Mouse (Mus musculus) hindbrain, embryonic 16.5 days (tissue): ENCODE measurements at regions not wholly inside any gene's neighbourhood (a gene's known extent, or its start where the extent isn't known, plus 50 kb on each side); places are given as distances from the start of the nearest gene placed in this dataset.
"Not testable (repeated sequence)": the region's sequence is repeated elsewhere in the genome, so short reads cannot be mapped to it uniquely, and the experiment has no call there.

Experiments used
- ATAC-seq: fragments of 200-750 bp; cut with Nextera tagmentation; 2 replicates; pipeline ENCODE4 v1.8.0; 2017; ENCODE audit warnings: moderate TSS enrichment, moderate library complexity
- H3K27ac ChIP-seq: fragments of 300-500 bp; sonication (generic); 2 replicates; pipeline ENCODE4 v1.5.1; 2014; ENCODE audit warnings: low read depth, mild to moderate bottlenecking, control low read depth, low read length, moderate library complexity
- H3K27me3 ChIP-seq: fragments of 300-500 bp; sonication (generic); replicated peaks from 2 replicates; pipeline ENCODE4 v1.6.1; 2014; ENCODE audit warnings: low read length; ENCODE audit not compliant: control insufficient read depth, insufficient read depth
- H3K36me3 ChIP-seq: fragments of 300-500 bp; sonication (generic); 2 replicates; pipeline ENCODE4 v1.6.1; 2014; ENCODE audit warnings: mild to moderate bottlenecking, low read length, moderate library complexity, mixed read lengths; ENCODE audit not compliant: control insufficient read depth, insufficient read depth
- H3K4me1 ChIP-seq: fragments of 300-500 bp; sonication (generic); 2 replicates; pipeline ENCODE4 v1.6.1; 2014; ENCODE audit warnings: low read depth, low read length; ENCODE audit not compliant: control insufficient read depth, insufficient read depth
- H3K4me2 ChIP-seq: fragments of 300-500 bp; sonication (generic); 2 replicates; pipeline ENCODE4 v1.6.1; 2014; ENCODE audit warnings: mild to moderate bottlenecking, low read length, control low read depth, moderate library complexity
- H3K4me3 ChIP-seq: fragments of 300-500 bp; sonication (generic); 2 replicates; pipeline ENCODE4 v1.5.1; 2014; ENCODE audit warnings: mild to moderate bottlenecking, low read length, control low read depth, moderate library complexity
- H3K9ac ChIP-seq: fragments of 300-500 bp; sonication (generic); 2 replicates; pipeline ENCODE4 v1.6.1; 2014; ENCODE audit warnings: low read depth, mild to moderate bottlenecking, control low read depth, low read length, moderate library complexity
- H3K9me3 ChIP-seq: fragments of 300-500 bp; sonication (generic); 2 replicates; pipeline ENCODE4 v1.6.1; 2014; ENCODE audit warnings: mild to moderate bottlenecking, low read length, moderate library complexity; ENCODE audit not compliant: control insufficient read depth
- WGBS: fragments of 180-500 bp; shearing (Covaris S2); extraction: QIAGEN DNeasy Blood & Tissue Kit; methylation state at CpG from one replicate; pipeline ENCODE4 v1.1.7; 2014; 5-methylcytosine and 5-hydroxymethylcytosine counted together

DNA sequence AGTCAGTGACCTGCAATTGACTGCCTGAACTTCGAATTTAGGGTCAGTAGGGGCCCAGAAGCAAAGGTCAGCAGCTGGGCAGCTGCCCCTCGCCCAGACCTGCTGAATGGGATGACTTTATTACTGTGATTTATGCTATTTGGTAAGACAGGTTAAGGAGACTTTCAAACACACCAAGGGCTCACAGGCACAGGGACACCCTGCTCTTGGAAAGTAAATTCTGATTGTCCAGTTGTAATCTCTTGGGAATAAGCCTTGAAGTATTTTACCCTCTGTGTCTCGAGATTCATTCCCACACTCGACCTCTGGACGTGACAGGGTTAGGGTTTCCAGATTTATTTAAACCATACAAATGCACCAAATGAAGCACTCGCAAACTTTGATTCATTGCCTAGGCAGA is 672.4 kb upstream of the Nr2f1 start:
- no peak overlapping the region for H3K27ac ChIP-seq
- no peaks in the 10 kb centered on the region for H3K27me3 ChIP-seq
- H3K36me3 ChIP-seq = no peaks in the 10 kb centered on the region
- no peaks in the 10 kb centered on the region for H3K4me1 ChIP-seq
- ATAC-seq = no peak
- H3K4me3 ChIP-seq = no peak overlapping the region
- no peak overlapping the region for H3K9ac ChIP-seq
- H3K9me3 ChIP-seq = no peaks in the 10 kb centered on the region
- no peak overlapping the region for H3K4me2 ChIP-seq
- WGBS = 43% methylated on average over 6 of the region's 6 CpGs

DNA sequence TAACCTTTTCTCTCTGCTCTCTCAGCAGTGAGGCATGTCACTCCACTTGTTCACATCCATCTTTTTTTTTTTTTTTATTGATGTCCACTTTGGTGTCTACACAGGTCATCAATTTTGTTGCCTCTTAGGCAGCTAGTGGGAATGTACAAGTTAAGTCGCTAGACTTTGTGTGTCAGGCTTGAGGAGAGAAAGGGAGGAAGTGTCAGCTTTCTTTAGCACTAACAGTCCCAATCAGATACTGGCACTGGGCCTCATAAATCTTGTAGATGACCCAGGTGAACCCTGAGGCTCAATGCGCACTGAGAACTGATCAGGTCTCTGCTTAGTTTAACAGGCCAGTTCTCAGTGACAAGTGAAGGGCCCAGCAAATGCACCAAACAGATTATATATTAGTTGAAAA is 671.7 kb upstream of the Nr2f1 start:
- no peaks in the 10 kb centered on the region for H3K9me3 ChIP-seq
- H3K27ac ChIP-seq = no peak overlapping the region
- no peaks in the 10 kb centered on the region for H3K36me3 ChIP-seq
- H3K4me2 ChIP-seq = no peak overlapping the region
- H3K4me1 ChIP-seq = no peaks in the 10 kb centered on the region
- 49% methylated on average over 2 of the region's 2 CpGs for WGBS
- no peaks in the 10 kb centered on the region for H3K27me3 ChIP-seq
- no peak overlapping the region for H3K4me3 ChIP-seq
- no peak overlapping the region for H3K9ac ChIP-seq
- ATAC-seq = no peak

DNA sequence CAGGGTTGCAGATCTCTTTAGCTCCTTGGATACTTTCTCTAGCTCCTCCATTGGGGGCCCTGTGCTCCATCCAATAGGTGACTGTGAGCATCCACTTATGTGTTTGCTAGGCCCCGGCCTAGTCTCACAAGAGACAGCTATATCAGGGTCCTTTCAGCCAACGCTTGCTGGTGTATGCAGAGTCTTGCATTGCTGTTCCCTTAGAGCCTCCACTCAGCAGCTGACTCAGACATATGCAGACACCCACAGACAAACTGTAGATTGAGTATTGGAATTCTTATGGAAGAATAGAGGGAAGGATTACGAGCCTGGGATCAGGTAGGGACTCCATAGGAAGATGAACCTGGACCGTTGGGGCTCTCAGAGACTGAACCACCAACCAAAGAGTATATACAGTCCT is 624.8 kb upstream of the Nr2f1 start:
- WGBS = 88% methylated on average over 4 of the region's 4 CpGs
- not testable (repeated sequence) for H3K9ac ChIP-seq, H3K9me3 ChIP-seq, ATAC-seq, H3K4me3 ChIP-seq, H3K27ac ChIP-seq, H3K4me2 ChIP-seq, H3K27me3 ChIP-seq, H3K36me3 ChIP-seq, H3K4me1 ChIP-seq

DNA sequence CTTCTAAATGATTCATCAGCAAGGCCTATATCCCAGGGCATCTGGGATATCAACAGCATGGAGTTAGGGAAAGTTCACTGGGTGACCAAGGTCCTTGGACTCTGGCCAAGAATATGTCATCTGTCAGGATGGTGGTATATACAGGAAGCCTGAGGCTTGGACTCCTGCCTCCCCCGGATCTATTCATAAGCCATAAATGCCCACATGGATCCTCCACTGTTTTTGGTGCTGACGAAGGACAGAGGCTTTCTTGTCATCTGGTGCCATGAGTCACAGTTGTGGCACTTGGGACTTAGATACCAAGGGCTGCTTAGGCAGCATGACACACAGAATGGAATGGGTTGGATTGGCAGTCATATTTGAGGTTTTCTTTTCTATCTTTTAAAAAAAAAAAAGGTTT is 610.1 kb upstream of the Nr2f1 start:
- peak; percentile 88 for ATAC-seq
- Histone ChIP-seq H3K9ac (no peak overlapping the region), H3K9me3 (no peaks in the 10 kb centered on the region), H3K4me2 (no peak overlapping the region), H3K36me3 (no peaks in the 10 kb centered on the region), H3K4me3 (no peak overlapping the region), H3K27ac (no peak overlapping the region), H3K4me1 (no peaks in the 10 kb centered on the region), H3K27me3 (no peaks in the 10 kb centered on the region)
- WGBS = 23% methylated on average over 2 of the region's 2 CpGs

DNA sequence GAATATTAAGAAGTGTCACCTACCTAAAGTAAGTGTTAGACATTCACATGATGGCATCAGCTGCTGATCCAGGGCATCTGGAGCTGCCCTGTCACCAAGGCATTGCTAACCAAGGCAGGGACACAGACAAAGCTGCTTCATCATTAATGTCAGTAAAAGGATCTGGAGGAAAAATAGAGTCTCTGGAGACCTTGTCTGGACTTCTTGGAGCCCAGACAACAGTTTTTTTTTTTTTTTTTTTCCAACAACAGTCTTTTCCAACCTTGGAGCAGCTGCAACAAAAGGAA is 603.2 kb upstream of the Nr2f1 start:
- H3K9me3 ChIP-seq = no peaks in the 10 kb centered on the region
- ATAC-seq = 0 out of 2 replicates have a peak, but pooled peaks have one; percentile 45
- no peaks in the 10 kb centered on the region for H3K27me3 ChIP-seq
- no peak overlapping the region for H3K4me2 ChIP-seq
- H3K9ac ChIP-seq = no peak overlapping the region
- no peaks in the 10 kb centered on the region for H3K36me3 ChIP-seq
- no peak overlapping the region for H3K4me3 ChIP-seq
- no peaks in the 10 kb centered on the region for H3K4me1 ChIP-seq
- H3K27ac ChIP-seq = no peak overlapping the region

DNA sequence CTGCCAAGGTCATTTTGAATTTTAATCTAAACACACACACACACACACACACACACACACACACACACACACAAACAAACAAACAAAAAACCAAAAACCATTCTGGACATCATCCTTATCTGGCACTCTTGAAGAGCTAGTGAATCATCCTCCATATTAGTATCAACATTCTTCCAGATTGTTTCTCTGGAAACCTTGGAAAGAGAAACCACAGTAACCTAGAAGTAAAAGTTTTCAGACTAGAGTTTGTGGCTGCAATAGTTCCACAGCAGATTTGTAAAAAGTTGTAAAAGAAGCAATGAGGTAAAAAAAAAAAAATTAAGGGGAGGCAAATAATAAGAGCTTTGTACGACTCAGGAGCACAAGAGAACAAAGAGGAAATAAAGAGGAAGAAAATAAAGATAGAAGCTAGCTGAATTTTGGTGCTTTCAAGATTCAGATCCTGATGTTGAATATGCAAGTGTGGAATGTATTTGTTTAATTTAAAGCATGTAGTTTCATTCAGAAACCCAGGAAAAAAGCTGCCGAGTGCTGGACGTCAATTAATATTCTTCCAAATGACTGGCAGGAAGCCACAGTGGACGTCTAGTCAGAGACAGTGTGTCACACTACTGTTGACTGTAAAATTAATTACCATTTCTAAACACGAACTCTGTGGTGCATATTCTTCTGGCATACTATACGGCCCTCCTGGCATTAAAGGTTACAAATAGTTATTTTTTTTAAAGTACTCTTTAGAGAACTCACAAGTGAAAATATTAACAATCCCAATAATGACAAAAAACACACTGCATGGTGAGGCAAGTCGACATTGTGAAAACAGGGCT is 602.7 kb upstream of the Nr2f1 start:
- ATAC-seq = 0 out of 2 replicates have a peak, but pooled peaks have one; percentile 61
- 32% methylated on average over 7 of the region's 7 CpGs for WGBS
- H3K27ac ChIP-seq = no peak overlapping the region
- no peaks in the 10 kb centered on the region for H3K27me3 ChIP-seq
- H3K9me3 ChIP-seq = no peaks in the 10 kb centered on the region
- H3K36me3 ChIP-seq = no peaks in the 10 kb centered on the region
- no peak overlapping the region for H3K4me3 ChIP-seq
- no peaks in the 10 kb centered on the region for H3K4me1 ChIP-seq
- no peak overlapping the region for H3K4me2 ChIP-seq
- no peak overlapping the region for H3K9ac ChIP-seq

DNA sequence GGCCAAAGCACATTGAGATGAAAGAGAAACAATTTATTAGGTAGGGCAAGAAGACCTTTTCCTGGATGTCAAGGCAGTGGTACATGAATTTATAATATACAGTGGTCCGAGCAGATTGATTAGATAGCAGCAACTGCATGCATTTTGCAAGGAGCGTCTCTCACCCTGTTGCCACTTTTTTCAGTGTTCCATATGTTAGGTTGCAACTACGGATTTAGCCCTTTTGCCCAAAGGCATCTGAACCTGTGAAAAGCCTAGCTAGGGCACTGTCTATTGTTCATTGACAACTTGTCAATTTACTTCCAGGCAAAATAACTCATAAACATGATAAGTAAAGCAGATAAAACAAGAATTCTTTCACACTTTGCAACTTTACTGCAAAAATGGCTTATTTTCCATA is 600.1 kb upstream of the Nr2f1 start:
- Histone ChIP-seq H3K4me2 (no peak overlapping the region), H3K4me1 (no peaks in the 10 kb centered on the region), H3K27me3 (no peaks in the 10 kb centered on the region), H3K36me3 (no peaks in the 10 kb centered on the region), H3K27ac (no peak overlapping the region), H3K4me3 (no peak overlapping the region), H3K9ac (no peak overlapping the region), H3K9me3 (no peaks in the 10 kb centered on the region)
- 72% methylated on average over 3 of the region's 3 CpGs for WGBS
- ATAC-seq = no peak

DNA sequence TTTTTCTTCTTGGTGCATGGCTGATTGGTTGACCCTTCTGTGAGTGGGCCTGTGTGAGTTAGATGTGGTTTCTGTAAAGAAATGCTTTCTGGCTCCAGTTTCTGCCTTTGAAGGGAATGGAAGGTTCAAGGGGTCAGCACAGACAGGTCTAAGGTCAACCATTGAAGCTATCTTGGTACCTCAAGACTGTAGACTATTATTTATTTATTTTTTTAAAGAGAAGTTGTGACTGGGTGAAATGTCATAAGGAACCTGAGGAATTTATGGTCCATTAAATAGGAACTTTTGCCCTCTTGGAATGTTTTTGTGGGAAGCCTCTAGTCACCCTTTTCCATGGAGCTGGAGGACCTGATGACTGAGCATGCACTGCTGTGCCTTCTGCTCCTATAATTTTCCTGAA is 595.7 kb upstream of the Nr2f1 start:
- Histone ChIP-seq H3K4me3 (no peak overlapping the region), H3K27me3 (no peaks in the 10 kb centered on the region), H3K4me2 (no peak overlapping the region), H3K9me3 (no peaks in the 10 kb centered on the region), H3K36me3 (no peaks in the 10 kb centered on the region), H3K4me1 (no peaks in the 10 kb centered on the region), H3K9ac (no peak overlapping the region), H3K27ac (no peak overlapping the region)
- ATAC-seq = no peak

DNA sequence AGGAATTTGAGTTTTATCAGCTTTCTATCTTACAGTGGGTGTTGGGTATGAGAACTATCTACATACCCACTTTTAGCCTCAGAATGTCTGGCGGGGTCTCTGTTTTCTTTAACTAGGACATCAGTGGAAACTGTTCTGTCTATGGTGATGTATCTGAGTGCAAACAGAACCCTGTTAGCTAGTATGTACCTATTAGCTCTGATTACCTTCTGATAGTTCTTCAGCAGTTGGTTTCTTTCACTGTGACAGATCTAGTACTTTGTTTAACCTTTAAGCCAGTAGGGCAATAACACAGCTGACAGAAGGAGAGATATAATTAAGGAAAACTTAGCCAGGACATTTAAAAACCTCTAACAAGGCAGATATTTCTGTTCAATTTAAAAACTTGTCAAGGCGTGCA is 584.7 kb upstream of the Nr2f1 start:
- Histone ChIP-seq H3K4me2 (no peak overlapping the region), H3K4me3 (no peak overlapping the region), H3K9ac (no peak overlapping the region), H3K9me3 (no peaks in the 10 kb centered on the region), H3K27ac (no peak overlapping the region), H3K27me3 (no peaks in the 10 kb centered on the region), H3K36me3 (no peaks in the 10 kb centered on the region), H3K4me1 (no peaks in the 10 kb centered on the region)
- WGBS = 84% methylated on average over 2 of the region's 2 CpGs
- no peak for ATAC-seq
